Mouse (Mus musculus): ENCODE data around the gene Ubxn11. TPM values are rescaled to one million over a fixed set of nuclear protein-coding genes. Genes with fewer than 3 reads are reported as not detected.

Ubxn11 gene
- polyA plus RNA-seq, 1 experiment from 2014 or later, result 0.88 TPM

- no peak overlapping the region for H3K4me3 ChIP-seq (ENCODE audit: low read depth, low read length)
- DNase-seq (no peak), ATAC-seq (peak; percentile 69)
- WGBS (ENCODE audit: insufficient replicate concordance), result 68% methylated on average over 3 of the region's 3 CpGs
- H3K4me2 ChIP-seq (ENCODE audit: low read depth, low read length), result peak overlapping the region; percentile 38; the same call in 1 of the 2 replicates
- 0 out of 2 replicates have a peak, but pooled peaks cover 5% of the 10 kb centered on the region for H3K4me1 ChIP-seq (ENCODE audit: insufficient read depth)
- no peak overlapping the region; the same call in 1 of the 2 replicates for H3K9ac ChIP-seq (replicated peaks)
- peak; percentile 94 for TF ChIP-seq EP300 (IDR thresholded peaks at IDR 0.05; ENCODE audit: low read depth)
- TF ChIP-seq CTCF (IDR thresholded peaks at IDR 0.05; ENCODE audit: low read depth), result no peak
- peaks cover 17% of the 10 kb centered on the region for H3K36me3 ChIP-seq (replicated peaks; ENCODE audit: insufficient read depth, low read length)
- no peaks in the 10 kb centered on the region for H3K9me3 ChIP-seq (ENCODE audit: low read length)
- peak overlapping the region; percentile 61 for H3K27ac ChIP-seq (ENCODE audit: low read depth)
- no peaks in the 10 kb centered on the region for H3K27me3 ChIP-seq (ENCODE audit: insufficient read depth, low read length)
These were observed 63.4 kb downstream of the Ubxn11 start for GRCm38 (mm10) chr4:134165548-134166465.

- DNase-seq, result no peak
- 83% methylated on average over 3 of the region's 3 CpGs for WGBS (ENCODE audit: insufficient replicate concordance)
- H3K27ac ChIP-seq (ENCODE audit: low read depth), result 0 out of 2 replicates have a peak overlapping the region, but pooled peaks have one; percentile 14
These were observed 64.5 kb downstream of the Ubxn11 start for GRCm38 (mm10) chr4:134166906-134167305.

GRCm38 (mm10) chr4:134172391-134172790, 70.0 kb downstream of the Ubxn11 start:
- Histone ChIP-seq H3K36me3 (replicated peaks; ENCODE audit: insufficient read depth, low read length) (peaks cover 16% of the 10 kb centered on the region), H3K9ac (replicated peaks) (no peak overlapping the region), H3K9me3 (ENCODE audit: low read length) (no peaks in the 10 kb centered on the region), H3K27ac (ENCODE audit: low read depth) (no peak overlapping the region), H3K4me2 (ENCODE audit: low read depth, low read length) (no peak overlapping the region), H3K4me1 (ENCODE audit: insufficient read depth) (no peaks in the 10 kb centered on the region), H3K4me3 (ENCODE audit: low read depth, low read length) (no peak overlapping the region), H3K27me3 (ENCODE audit: insufficient read depth, low read length) (no peaks in the 10 kb centered on the region)
- ATAC-seq (no peak), DNase-seq (no peak)
- 72% methylated on average over 3 of the region's 3 CpGs for WGBS (ENCODE audit: insufficient replicate concordance)
- TF ChIP-seq EP300 (IDR thresholded peaks at IDR 0.05; ENCODE audit: low read depth) (no peak), CTCF (IDR thresholded peaks at IDR 0.05; ENCODE audit: low read depth) (no peak)

More at GRCm38 (mm10) chr4:134166906-134167305, 64.5 kb downstream of the Ubxn11 start:
- Histone ChIP-seq H3K4me1 (ENCODE audit: insufficient read depth) (0 out of 2 replicates have a peak, but pooled peaks cover 5% of the 10 kb centered on the region), H3K36me3 (replicated peaks; ENCODE audit: insufficient read depth, low read length) (peaks cover 17% of the 10 kb centered on the region), H3K4me3 (ENCODE audit: low read depth, low read length) (no peak overlapping the region), H3K4me2 (ENCODE audit: low read depth, low read length) (no peak overlapping the region), H3K27me3 (ENCODE audit: insufficient read depth, low read length) (no peaks in the 10 kb centered on the region), H3K9ac (replicated peaks) (no peak overlapping the region), H3K9me3 (ENCODE audit: low read length) (no peaks in the 10 kb centered on the region)
- ATAC-seq, result no peak
- TF ChIP-seq EP300 (IDR thresholded peaks at IDR 0.05; ENCODE audit: low read depth) (no peak), CTCF (IDR thresholded peaks at IDR 0.05; ENCODE audit: low read depth) (peak; percentile 59)

Other genes with a start within 250 kb of the Ubxn11 start
- 31.6 and 36.9 TPM in 2 replicates for gene Rps6ka1, start 214.8 kb upstream of the Ubxn11 start, polyA plus RNA-seq (2015; fragmentation: Nextera tagmentation; extraction: Ambion mirVana)
- 547 and 562 TPM in 2 replicates for gene Hmgn2, start 133.9 kb upstream of the Ubxn11 start, polyA plus RNA-seq (2015; fragmentation: Nextera tagmentation; extraction: Ambion mirVana)
- gene Dhdds, start 101.7 kb upstream of the Ubxn11 start, polyA plus RNA-seq (2015; fragmentation: Nextera tagmentation; extraction: Ambion mirVana), result 8.3 and 10.3 TPM in 2 replicates
- gene Lin28a, start 83.7 kb upstream of the Ubxn11 start, polyA plus RNA-seq (2015; fragmentation: Nextera tagmentation; extraction: Ambion mirVana), result 0.87 and 1.1 TPM in 2 replicates
- not detected in 2 replicates for gene Zfp683, start 48.7 kb upstream of the Ubxn11 start, polyA plus RNA-seq (2015; fragmentation: Nextera tagmentation; extraction: Ambion mirVana)
- gene Crybg2, start 41.8 kb upstream of the Ubxn11 start, polyA plus RNA-seq (2015; fragmentation: Nextera tagmentation; extraction: Ambion mirVana), result 0.69 and 1.4 TPM in 2 replicates
- gene Cd52, start 7.5 kb upstream of the Ubxn11 start, polyA plus RNA-seq (2015; fragmentation: Nextera tagmentation; extraction: Ambion mirVana), result 114 and 125 TPM in 2 replicates
- 198 and 215 TPM in 2 replicates for gene Sh3bgrl3, start 26.2 kb downstream of the Ubxn11 start, polyA plus RNA-seq (2015; fragmentation: Nextera tagmentation; extraction: Ambion mirVana)
- 65.6 and 98.1 TPM in 2 replicates for gene Cep85, start 84.5 kb downstream of the Ubxn11 start, polyA plus RNA-seq (2015; fragmentation: Nextera tagmentation; extraction: Ambion mirVana)
- gene Gm7534, start 100.4 kb downstream of the Ubxn11 start, polyA plus RNA-seq (2015; fragmentation: Nextera tagmentation; extraction: Ambion mirVana), result not detected in 2 replicates
- not detected in 2 replicates for gene Catsper4, start 124.8 kb downstream of the Ubxn11 start, polyA plus RNA-seq (2015; fragmentation: Nextera tagmentation; extraction: Ambion mirVana)
- 0.08 and 0.20 TPM in 2 replicates for gene Cnksr1, start 135.8 kb downstream of the Ubxn11 start, polyA plus RNA-seq (2015; fragmentation: Nextera tagmentation; extraction: Ambion mirVana)
- gene E130218I03Rik, start 141.1 kb downstream of the Ubxn11 start, polyA plus RNA-seq (2015; fragmentation: Nextera tagmentation; extraction: Ambion mirVana), result 0.23 and 0.33 TPM in 2 replicates
- gene Zfp593, start 143.0 kb downstream of the Ubxn11 start, polyA plus RNA-seq (2015; fragmentation: Nextera tagmentation; extraction: Ambion mirVana), result 6.1 and 6.2 TPM in 2 replicates
- not detected in 2 replicates for gene Gm30191, start 144.4 kb downstream of the Ubxn11 start, polyA plus RNA-seq (2015; fragmentation: Nextera tagmentation; extraction: Ambion mirVana)
- gene Grrp1, start 151.5 kb downstream of the Ubxn11 start, polyA plus RNA-seq (2015; fragmentation: Nextera tagmentation; extraction: Ambion mirVana), result 1.4 and 1.5 TPM in 2 replicates
- gene Pdik1l, start 185.3 kb downstream of the Ubxn11 start, polyA plus RNA-seq (2015; fragmentation: Nextera tagmentation; extraction: Ambion mirVana), result 5.9 and 7.2 TPM in 2 replicates
- 0.34 and 0.69 TPM in 2 replicates for gene Trim63, start 212.6 kb downstream of the Ubxn11 start, polyA plus RNA-seq (2015; fragmentation: Nextera tagmentation; extraction: Ambion mirVana)
- not detected in 2 replicates for gene Slc30a2, start 240.6 kb downstream of the Ubxn11 start, polyA plus RNA-seq (2015; fragmentation: Nextera tagmentation; extraction: Ambion mirVana)